Mouse (Mus musculus): ENCODE measurements around the gene Pdxk. TPM values are rescaled to one million over a fixed set of nuclear protein-coding genes. Genes with fewer than 3 reads are reported as not detected.

Gene Pdxk
- polyA plus RNA-seq, 1 experiment from 2014 or later: 52.5 TPM

Small RNAs within 50 kb of the gene (microRNA-seq; reads per million reads assigned to microRNA genes)
- not detected for gene Mir6410
- gene Mir6907: 1.5 reads per million
- gene Mir6908: 1.9 reads per million

Other genes starting within 250 kb of the Pdxk start
- 11.3 and 21.5 TPM in 2 replicates for gene Trappc10, start 220.3 kb downstream of the Pdxk start, polyA plus RNA-seq (2015; fragmentation: Nextera tagmentation; extraction: Ambion mirVana)
- gene Agpat3, start 112.5 kb downstream of the Pdxk start, polyA plus RNA-seq (2015; fragmentation: Nextera tagmentation; extraction: Ambion mirVana): 44.0 and 70.1 TPM in 2 replicates
- gene Rrp1, start 51.9 kb downstream of the Pdxk start, polyA plus RNA-seq (2015; fragmentation: Nextera tagmentation; extraction: Ambion mirVana): 422 and 440 TPM in 2 replicates
- 86.1 and 102 TPM in 2 replicates for gene Cstb, start 39.3 kb downstream of the Pdxk start, polyA plus RNA-seq (2015; fragmentation: Nextera tagmentation; extraction: Ambion mirVana)
- gene Olfr1358, start 52.5 kb upstream of the Pdxk start, polyA plus RNA-seq (2015; fragmentation: Nextera tagmentation; extraction: Ambion mirVana): not detected in 2 replicates
- gene Ilvbl, start 109.4 kb upstream of the Pdxk start, polyA plus RNA-seq (2015; fragmentation: Nextera tagmentation; extraction: Ambion mirVana): 76.5 and 79.8 TPM in 2 replicates
- gene Syde1, start 127.0 kb upstream of the Pdxk start, polyA plus RNA-seq (2015; fragmentation: Nextera tagmentation; extraction: Ambion mirVana): 3.4 and 4.2 TPM in 2 replicates
- gene Olfr1357, start 153.1 kb upstream of the Pdxk start, polyA plus RNA-seq (2015; fragmentation: Nextera tagmentation; extraction: Ambion mirVana): not detected in 2 replicates